Mouse (Mus musculus): ENCODE measurements around the gene Amacr. TPM values are rescaled to one million over a fixed set of nuclear protein-coding genes. Genes with fewer than 3 reads are reported as not detected.
"Not testable (repeated sequence)": the region's sequence is repeated elsewhere in the genome, so short reads cannot be mapped to it uniquely, and the experiment has no call there.

Amacr gene
- total RNA-seq, 2 experiments from 2014 or later = 6.4 to 10.8 TPM

DNA sequence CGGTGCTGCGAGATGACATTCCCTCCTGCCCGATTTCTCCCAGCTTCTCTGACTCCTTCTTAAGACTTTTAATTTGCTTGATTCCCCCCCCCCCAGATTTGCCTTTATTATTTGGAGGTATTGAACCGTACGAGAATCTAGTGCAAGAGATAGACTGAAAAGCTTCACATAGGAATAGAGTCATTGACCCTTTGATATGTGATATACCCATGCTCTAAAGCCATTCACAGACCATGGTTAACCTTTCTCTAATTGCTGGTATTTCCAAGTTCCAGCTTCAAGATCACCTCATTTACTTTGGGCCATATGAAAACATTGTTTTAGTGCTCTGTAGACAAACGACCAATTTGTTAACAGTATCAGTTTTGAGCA is 494 bp downstream of the Amacr start:
- intact Hi-C loops (cut with DNase I) = loop anchor here (5.0 kb wide), 1 partner anchor 60 kb away; no protein-coding TSS in a partner anchor
- no peak for DNase-seq (ENCODE audit: extremely low spot score in 1 of 2, low spot score in 2 of 2)

DNA sequence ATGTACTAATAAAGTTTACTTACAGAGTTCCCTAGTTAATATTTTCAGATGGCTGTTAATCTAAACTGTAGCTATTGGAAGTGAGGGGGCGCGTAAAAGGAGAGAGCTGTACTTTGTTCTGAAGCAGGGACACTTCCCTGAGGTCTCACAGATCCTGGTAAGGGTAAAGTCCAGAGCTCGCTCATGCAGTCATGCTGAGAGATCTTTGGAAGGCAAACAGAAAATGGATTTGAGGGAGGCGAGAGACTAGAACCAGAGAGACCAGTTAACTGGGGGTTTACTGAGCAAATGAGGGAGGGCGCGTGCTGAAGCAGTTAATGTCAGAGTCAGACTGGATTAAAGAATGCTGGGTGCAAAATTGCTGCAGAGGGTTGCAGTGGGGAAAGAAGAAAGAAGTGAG is 4.2 kb downstream of the Amacr start:
- DNase-seq (ENCODE audit: extremely low spot score in 1 of 2, low spot score in 2 of 2) = no peak
- intact Hi-C loops (cut with DNase I) = no loop called here

DNA sequence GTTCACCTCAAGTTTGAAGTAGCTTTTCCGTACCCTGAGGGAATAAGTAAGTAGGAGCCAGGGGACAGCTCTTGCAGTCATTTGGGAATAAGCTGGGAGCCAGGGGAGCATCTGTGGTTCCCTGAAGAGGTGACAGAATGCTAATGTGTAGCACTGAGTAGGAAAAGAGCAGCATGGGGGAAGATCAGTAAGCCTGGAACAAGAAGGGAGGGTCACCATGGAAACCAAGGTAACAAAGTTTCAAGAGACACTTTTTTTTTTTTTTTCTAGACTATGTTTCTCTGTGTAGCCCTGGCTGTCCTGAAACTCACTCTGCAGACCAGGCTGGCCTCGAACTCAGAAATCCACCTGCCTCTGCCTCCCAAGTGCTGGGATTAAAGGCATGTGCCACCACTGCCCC is 4.9 kb downstream of the Amacr start:
- intact Hi-C loops (cut with DNase I); DNase-seq (ENCODE audit: extremely low spot score in 1 of 2, low spot score in 2 of 2): not testable (repeated sequence)

DNA sequence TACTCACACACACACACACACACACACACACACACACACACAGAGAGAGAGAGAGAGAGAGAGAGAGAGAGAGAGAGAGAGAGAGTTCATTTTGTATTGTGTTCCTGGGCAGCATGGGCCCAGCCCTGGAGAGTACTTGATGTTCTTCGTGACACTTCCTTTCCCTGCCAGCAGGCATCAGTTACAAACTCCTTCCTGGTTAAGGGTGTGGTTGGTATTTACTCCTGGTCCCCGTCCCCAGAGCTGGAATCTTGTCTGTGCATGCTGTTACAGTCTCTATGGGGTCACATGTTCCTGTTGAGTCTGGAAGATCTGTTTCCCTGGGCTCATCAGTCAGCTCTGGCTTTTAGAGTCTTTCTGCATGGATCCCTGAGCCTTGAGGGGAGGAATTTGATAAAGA is 8.9 kb downstream of the Amacr start:
- intact Hi-C loops (cut with DNase I) = no loop called here
- no peak for DNase-seq (ENCODE audit: extremely low spot score in 1 of 2, low spot score in 2 of 2)

DNA sequence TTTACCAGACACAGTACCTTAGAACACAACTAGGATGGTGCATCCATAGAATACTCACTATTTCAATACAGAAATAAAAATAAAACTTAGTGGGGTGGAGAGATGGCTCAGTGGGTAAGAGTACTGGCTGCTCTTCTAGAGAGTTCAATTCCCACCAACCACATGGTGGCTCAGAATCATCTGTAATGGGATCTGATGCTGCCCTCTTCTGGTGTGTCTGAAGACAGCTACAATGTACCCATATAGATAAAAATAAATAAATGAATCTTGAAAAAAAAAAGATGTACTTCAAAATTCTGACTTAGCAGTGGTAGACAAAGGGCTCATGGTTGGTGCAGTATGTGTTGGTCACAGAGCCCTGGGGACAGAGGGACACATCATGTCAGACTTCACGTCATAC is 10.0 kb downstream of the Amacr start:
- intact Hi-C loops (cut with DNase I) = no loop called here
- no peak for DNase-seq (ENCODE audit: extremely low spot score in 1 of 2, low spot score in 2 of 2)

DNA sequence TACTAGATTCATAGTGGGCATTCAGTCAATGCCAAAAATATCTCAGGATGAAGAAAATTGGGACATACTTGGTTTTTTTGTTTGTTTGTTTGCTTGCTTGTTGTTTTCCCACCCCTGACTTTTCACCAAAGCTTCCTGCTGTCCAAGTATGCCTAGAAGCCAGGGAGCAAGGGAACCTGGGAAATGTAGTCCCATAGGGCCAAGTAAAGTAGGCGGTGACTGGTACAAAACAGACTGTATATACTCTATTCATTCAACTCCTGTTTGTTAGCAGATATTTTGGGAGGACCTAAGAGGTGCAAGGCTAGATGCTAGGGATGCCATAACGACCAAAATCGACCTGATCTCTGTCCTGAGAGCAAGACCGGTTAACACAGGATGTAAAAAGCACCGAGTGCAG is 18.3 kb downstream of the Amacr start:
- DNase-seq (ENCODE audit: extremely low spot score in 1 of 2, low spot score in 2 of 2) = no peak
- intact Hi-C loops (cut with DNase I) = no loop called here

DNA sequence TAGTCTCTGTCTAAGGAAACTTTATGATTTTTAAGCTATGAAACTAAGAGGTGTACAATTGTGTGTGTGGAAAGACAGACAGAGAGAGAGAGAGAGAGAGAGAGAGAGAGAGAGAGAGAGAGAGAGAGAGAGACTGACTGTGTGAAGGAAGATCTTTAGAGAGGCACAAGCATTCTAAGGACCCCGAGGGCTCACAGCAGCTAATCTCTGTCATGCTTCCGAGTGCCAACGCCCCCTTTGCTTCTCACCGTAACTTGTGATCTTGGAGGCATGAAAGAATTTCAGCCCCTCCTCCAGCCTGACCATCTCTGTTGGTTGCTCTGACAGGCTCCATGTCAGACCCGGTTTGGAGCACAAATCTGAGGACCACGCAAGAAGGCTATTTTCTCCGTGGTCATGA is 18.9 kb downstream of the Amacr start, which contains the start of gene Slc45a2:
Gene Slc45a2 (plus strand): TSS at position 301 of the 400 bp plus-strand sequence.
- no peak for DNase-seq (ENCODE audit: extremely low spot score in 1 of 2, low spot score in 2 of 2)
- intact Hi-C loops (cut with DNase I) = no loop called here

DNA sequence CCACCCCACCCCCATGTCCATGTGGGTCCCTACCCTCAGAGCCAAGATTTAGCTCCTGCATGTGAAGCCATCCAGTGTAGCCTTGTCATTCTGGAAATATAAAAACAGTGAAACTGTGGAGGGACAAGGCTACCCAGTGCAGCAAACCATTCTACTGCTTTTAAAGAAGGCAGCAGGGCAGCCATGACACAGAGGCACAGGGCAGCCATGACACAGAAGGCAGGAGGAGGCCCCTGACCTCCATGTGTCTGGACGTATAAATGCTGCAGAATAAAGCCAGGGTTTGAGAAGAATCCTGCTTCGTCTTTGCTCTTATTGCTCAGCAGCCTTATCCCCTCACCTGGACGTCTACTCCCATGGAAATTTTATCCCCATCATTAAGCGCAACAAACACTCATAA is 22.2 kb downstream of the Amacr start:
- DNase-seq (ENCODE audit: extremely low spot score in 1 of 2, low spot score in 2 of 2) = no peak
- intact Hi-C loops (cut with DNase I) = no loop called here

DNA sequence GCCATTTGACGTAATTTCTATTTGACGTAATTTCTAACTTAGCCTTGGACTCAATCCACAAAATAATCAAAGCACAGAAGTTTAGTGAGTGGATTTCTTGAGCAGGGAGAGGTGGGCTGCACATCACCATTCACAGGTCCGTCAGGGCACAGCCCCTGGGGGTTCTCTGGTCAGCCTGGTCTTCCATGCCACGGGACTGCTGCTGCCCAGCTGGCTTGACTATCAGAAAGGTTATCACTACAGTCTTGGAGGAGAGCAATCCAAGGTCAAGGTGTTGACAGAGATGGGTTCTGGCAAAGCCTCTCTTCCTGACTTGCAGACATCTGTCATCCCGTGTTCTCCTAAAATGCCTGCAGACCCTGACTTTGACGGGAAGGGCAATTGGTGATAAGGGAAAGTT is 23.1 kb downstream of the Amacr start:
- intact Hi-C loops (cut with DNase I) = no loop called here
- DNase-seq (ENCODE audit: extremely low spot score in 1 of 2, low spot score in 2 of 2) = no peak

DNA sequence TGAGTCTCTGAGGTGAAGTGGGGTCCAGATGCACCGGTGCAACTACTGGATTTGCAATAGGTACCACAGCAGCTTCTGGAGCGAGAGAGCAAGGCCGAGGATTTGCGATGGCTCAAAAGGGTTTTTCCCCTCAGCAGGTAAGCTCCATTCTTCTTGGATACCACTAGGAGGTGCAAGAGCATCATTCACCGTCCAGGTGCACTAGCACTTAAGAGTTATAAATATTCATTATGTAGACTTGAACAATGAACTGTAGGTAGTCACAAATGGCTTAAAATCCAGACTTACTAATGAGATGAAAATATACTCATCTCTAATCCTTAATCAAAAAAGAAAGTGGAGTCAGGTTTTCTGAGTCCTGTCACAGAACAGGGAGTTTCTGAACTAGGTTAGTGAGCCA is 27.2 kb downstream of the Amacr start:
- intact Hi-C loops (cut with DNase I) = no loop called here
- DNase-seq (ENCODE audit: extremely low spot score in 1 of 2, low spot score in 2 of 2) = no peak

DNA sequence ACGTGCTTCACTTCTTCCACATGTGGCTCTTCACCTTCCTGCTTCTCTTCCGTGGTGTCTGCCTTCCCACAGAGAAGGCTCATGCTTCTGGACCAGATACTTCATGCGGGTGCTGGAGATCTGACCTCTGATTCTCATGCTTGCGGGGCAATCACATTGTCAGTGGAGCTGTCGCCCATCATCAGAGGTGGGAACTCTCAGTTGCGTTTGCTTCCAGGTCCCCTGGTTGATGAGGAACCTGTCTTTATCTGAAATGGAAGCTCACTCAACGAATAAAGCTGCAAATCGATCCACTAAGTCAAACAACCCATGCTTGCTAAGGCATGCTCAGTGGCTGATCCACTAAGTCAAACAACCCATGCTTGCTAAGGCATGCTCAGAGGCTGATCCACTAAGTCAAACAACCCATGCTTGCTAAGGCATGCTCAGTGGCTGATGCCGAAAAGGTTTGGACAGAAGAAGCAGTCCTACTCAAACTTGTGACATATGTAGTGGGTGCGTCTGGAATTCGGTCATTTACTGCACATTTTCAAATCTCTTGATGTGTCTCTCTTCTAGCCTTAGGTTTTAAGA is 29.5 kb downstream of the Amacr start:
- no peak for DNase-seq (ENCODE audit: extremely low spot score in 1 of 2, low spot score in 2 of 2)
- intact Hi-C loops (cut with DNase I) = no loop called here

DNA sequence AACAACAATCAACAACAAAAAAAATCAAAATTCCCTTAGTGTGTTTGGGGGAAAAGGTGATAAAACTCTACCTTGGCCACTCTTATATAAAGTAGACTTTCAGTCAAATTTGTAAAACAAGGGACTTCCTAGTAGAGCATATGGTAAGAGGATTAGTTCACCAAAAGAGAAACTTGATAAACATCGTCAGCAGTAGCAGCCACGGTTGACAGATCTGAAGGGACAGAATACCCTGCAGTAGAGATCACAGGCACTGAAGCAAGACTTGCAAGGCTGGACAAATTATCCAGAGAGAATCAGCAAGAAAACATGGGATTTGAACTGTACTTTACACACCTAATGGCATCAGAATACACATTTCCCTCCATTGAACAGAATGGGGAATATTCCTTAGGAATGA is 33.4 kb downstream of the Amacr start:
- intact Hi-C loops (cut with DNase I) = no loop called here
- DNase-seq (ENCODE audit: extremely low spot score in 1 of 2, low spot score in 2 of 2) = no peak

DNA sequence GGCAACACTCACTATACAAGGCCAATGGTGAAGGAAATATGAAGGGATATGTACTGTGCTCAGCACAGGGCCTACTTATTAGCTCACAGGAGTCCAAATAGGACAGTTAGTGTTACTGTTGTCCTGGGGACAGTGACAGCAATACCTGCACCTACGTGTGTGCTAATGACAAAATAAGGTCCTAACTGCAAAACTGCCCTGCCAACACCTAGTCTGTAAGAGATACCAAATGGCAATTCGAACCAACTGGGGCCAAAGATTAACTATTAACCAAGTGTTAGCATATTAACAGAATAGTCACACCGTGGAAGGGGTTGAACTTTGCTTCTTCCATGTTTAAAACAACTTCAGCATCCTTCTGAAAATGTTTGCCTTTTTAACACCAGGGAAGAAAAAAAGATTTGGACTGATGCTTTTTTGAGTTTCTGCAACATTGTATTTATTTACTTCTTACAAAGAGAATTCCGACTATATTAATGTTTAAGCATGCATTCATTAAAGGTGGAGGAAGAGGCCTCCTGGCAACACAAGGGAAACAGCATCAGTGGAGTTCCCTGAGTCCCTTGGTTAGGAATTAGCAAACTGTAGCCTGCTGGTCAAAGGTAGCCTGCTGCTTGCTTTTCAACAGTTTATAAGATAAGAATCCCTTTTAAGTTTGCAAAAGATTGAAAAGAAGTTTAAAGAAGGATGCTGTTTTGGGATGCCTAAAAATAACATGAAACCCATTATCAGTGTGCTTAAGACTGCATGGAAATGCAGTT is 45.4 kb downstream of the Amacr start:
- intact Hi-C loops (cut with DNase I) = no loop called here
- DNase-seq (ENCODE audit: extremely low spot score in 1 of 2, low spot score in 2 of 2) = no peak

DNA sequence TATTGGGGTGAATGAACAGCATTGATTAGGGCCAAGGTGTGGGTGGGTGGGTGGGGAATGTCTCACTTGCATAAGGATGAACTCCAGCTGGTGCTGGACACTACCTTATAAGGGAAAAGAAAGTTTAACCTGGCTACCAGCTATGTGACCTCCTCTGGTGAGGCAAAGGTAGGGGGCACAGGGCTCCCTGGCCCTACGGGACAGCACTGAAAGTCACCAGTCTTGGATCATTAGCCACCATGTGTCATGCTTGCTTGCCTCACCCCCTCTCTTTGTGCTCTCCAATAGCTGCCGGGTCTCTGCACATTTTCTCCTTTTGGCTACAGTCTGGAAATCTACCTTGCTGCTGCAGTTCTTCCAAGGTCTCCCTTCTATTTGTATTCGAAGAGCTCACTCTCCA is 48.6 kb downstream of the Amacr start:
- no peak for DNase-seq (ENCODE audit: extremely low spot score in 1 of 2, low spot score in 2 of 2)
- intact Hi-C loops (cut with DNase I) = no loop called here

DNA sequence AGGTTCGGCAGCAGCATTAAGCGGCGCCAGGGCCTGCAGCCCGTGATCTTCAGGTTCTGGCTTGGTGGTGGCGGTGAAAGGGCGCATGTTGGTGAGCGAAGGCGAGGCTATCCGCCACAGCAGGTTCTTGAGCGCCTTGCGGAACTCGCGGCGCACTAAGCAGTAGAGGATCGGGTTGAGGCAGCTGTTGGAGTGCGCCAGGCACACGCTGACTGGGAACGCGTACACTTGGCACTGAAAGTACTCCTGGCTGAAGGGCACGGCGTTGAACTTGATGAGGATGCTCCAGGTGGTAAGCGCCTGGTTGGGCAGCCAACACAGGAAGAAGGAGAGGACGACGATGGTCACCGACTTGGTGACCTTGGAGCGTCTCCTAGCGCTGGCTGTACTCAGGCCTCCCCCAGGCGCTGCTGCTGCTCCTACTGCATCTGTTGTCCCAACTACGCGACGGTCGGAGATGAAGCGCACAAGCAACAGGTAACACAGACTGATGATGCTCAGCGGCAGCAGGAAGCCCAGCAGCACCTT is 54.5 kb downstream of the Amacr start:
- intact Hi-C loops (cut with DNase I) = loop anchor here (5.0 kb wide), 2 partner anchors 119 to 286 kb away; no protein-coding TSS in a partner anchor
- peak in 1 of 2 experiments; percentile 24 for DNase-seq (ENCODE audit: extremely low spot score in 1 of 2, low spot score in 2 of 2)

DNA sequence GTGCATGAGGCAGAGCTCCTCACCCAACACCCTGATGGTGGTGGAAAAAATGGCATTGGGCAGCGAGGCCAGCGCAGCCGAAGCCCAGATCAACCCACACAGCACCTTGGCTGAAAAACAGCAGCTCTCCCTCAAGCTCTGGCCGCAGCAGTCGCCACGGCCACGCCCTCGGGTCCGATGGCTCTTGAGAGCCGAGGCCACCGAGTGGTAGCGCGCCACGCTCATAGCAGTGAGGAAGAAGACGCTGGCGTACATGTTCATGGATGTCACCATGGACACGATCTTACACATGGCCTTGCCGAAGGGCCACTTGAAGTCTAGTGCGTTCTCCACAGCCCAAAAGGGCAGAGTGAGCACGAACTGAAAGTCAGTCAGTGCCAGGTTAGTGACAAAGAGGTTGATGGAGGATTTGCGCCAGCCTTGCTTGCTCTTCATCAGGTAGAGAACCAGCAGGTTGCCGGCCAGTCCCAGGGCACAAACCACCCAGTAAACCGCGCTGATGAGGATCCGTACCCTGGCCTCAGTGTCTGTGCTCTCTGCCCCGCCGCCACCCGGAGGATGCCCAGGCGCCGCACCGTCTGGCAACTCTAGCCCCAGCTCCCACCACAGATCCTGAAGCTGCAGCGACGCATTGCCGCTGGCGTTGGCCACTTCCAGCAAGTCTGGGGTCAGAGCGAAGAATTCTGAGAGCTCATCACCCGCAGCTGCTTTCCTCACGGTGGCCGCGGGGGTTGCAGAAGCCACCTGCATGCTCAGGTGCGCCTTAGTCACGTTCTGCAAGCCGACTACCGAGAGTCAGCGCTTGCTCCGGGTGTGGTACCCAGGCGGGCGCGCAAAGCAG is 55.2 kb downstream of the Amacr start:
- DNase-seq (ENCODE audit: extremely low spot score in 1 of 2, low spot score in 2 of 2) = peak in 1 of 2 experiments; percentile 24
- intact Hi-C loops (cut with DNase I) = loop anchor here (5.0 kb wide), 2 partner anchors 119 to 286 kb away; no protein-coding TSS in a partner anchor

DNA sequence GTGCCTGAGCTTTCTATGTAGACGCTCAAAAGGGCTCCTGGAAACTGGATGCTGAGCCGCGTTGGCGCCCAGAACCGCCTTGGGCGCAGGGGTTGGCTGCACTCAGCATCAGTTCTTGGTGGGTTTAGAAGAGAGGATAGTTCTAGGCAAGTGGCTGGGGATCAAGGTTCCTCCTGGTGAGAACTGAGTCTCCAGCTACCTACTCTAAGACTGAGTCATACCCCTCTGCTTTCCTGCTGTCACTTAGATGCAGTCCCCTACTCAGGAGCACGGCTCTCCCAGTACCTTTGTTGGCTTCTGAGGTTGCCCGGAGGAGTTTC is 55.8 kb downstream of the Amacr start:
- no peak for DNase-seq (ENCODE audit: extremely low spot score in 1 of 2, low spot score in 2 of 2)
- intact Hi-C loops (cut with DNase I) = loop anchor here (5.0 kb wide), 2 partner anchors 120 to 285 kb away; no protein-coding TSS in a partner anchor

DNA sequence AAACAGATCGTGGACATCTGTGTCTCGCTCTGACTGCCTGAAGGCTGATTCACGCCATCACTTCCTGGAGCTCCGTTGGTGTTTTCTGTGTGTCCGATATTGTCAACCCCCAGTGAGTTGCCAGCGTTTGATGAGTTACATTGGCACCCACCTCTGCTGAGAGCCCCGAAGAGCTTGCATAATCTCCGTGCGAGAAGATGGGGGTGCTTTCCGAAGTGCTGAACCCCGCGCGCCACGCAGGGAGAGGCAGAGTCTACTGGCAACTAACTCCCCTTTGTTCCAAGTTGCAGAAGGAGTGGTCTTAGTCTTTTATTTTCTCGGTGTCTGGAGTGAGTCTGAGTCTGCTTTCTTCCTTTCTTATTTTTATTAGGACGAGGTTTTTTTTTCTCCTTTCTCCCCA is 56.2 kb downstream of the Amacr start, which contains the start of gene Rxfp3:
Gene Rxfp3 (minus strand): TSS at position 281 of the 400 bp plus-strand sequence.
- intact Hi-C loops (cut with DNase I) = loop anchor here (1.0 to 5.0 kb wide), 3 partner anchors 120 to 343 kb away; no protein-coding TSS in a partner anchor
- DNase-seq (ENCODE audit: extremely low spot score in 1 of 2, low spot score in 2 of 2) = no peak

DNA sequence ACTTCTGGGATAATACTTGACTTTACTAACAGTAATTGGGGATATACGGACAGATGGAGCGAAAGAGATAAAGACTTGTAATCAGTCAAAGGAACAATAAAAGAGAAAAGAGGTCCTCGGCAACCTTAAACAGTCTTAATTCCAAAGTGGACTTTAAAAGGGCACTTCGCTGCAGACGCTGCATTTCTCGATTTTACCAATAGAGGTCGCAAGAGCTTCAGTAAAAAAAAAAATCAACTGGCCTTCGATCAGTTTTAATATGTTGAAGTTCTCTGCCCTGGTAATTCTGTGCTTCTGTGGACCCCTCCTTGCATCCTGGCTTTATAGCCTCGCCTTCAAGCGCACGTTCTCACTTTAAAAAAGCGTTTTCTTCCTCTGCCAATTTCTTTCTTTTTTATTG is 56.9 kb downstream of the Amacr start:
- DNase-seq (ENCODE audit: extremely low spot score in 1 of 2, low spot score in 2 of 2) = peak; percentile 26 to 31
- intact Hi-C loops (cut with DNase I) = loop anchor here (1.0 to 5.0 kb wide), 3 partner anchors 121 to 342 kb away; no protein-coding TSS in a partner anchor

Measured in left cerebral cortex, postnatal 10 days (tissue).